Mouse (Mus musculus) brain, embryonic 14.5 days (tissue): Measurements from ENCODE around the gene Zfp213.

Experiments used
- CTCF ChIP-seq: fragments of 200-500 bp; IDR thresholded peaks from 2 replicates; pipeline ENCODE4 v1.5.1; 2012; ENCODE audit warnings: inconsistent platforms, mild to moderate bottlenecking, moderate library complexity, borderline replicate concordance; ENCODE audit not compliant: insufficient read depth, insufficient read length; ENCODE audit errors: extremely low read depth
- POLR2A ChIP-seq: fragments of 200-500 bp; IDR thresholded peaks from 2 replicates; pipeline ENCODE4 v1.6.1; 2012; ENCODE audit warnings: mild to moderate bottlenecking, inconsistent platforms, borderline replicate concordance; ENCODE audit not compliant: poor library complexity, insufficient read depth, insufficient read length, severe bottlenecking; ENCODE audit errors: extremely low read depth

DNA sequence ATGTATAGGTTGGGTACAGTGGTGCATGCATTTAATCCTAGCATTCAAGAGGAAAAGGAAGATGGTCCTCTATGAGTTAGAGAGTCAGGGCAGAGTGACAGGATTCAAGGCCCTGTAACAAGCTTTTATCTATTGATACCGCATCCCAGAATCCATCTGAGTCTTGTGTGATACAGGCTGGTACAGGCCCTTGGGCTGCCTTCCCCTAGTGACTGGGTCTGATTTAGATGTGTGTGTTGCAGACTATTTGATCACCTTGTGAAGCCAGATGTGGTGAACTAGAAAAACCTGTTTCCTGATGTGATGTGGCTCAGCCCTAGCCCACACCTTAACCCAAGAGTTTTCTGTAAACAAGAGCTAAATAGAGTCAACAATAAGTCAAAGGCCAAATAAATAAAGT is 19.3 kb downstream of the Zfp213 start:
- TF ChIP-seq POLR2A: no peak
- no peak for TF ChIP-seq CTCF
